Mouse (Mus musculus): Measurements from ENCODE around the gene Tle6. TPM values are rescaled to one million over a fixed set of nuclear protein-coding genes. Genes with fewer than 3 reads are reported as not detected.

The Tle6 gene
- total and polyA plus RNA-seq, 3 experiments: 16.9 to 31.9 TPM; not detected in 1

DNA sequence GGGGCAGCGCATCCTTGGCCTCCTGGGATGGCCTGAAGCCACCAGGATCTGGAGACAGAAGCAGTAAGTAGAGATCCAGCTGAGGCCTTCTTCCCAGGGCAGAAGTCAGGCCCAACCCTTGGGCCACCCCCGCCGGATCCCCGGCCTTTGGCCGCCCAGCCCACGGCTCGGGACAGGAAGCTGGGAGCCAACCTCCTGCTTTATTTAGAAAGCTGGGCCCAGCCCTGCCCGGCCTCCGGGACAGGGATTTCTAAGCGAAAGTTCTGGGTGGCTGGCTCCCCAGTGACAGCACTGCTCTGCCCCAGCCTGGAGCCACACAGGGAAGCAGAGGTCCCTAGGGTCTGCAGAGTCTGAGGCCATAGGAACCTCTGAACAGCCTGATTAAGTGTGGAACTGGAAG lies 59.1 kb downstream of the Tle6 start:
- Histone ChIP-seq H3K27me3 (ENCODE audit: control insufficient read depth in 1 of 2, insufficient read depth in 2 of 2, low read length in 2 of 2) (no peaks in the 10 kb centered on the region), H3K4me3 (ENCODE audit: control insufficient read depth in 1 of 2, insufficient read depth in 1 of 2, low read depth in 2 of 2, low read length in 2 of 2) (no peak overlapping the region), H3K4me1 (ENCODE audit: control insufficient read depth in 1 of 2, insufficient read depth in 2 of 2, low read length in 2 of 2) (peaks cover 9 to 14% of the 10 kb centered on the region in 2 experiments), H3K79me2 (ENCODE audit: control insufficient read depth, insufficient read depth, low read length, poor library complexity) (peaks cover 62% of the 10 kb centered on the region), H3K36me3 (ENCODE audit: control insufficient read depth in 1 of 2, insufficient read depth in 2 of 2, low read length in 2 of 2) (peaks cover 0 to 8% of the 10 kb centered on the region in 2 experiments; a peak in 3 of 4 replicates), H3K9ac (ENCODE audit: control insufficient read depth, low read depth, low read length, poor library complexity, severe bottlenecking) (no peak overlapping the region), H3K27ac (ENCODE audit: control insufficient read depth, low read depth, low read length) (no peak overlapping the region), H3K9me3 (replicated peaks; ENCODE audit: insufficient read depth, low read length) (no peaks in the 10 kb centered on the region)
- TF ChIP-seq NELFE (IDR thresholded peaks at IDR 0.05; ENCODE audit: low read depth, low read length) (no peak), ZKSCAN1 (IDR thresholded peaks at IDR 0.05; ENCODE audit: low read depth, low read length) (no peak), RAD21 (IDR thresholded peaks at IDR 0.05; ENCODE audit: low read depth, low read length) (no peak), GATA1 (IDR thresholded peaks at IDR 0.05; ENCODE audit: low read depth, low read length) (no peak), BHLHE40 (IDR thresholded peaks at IDR 0.05; ENCODE audit: borderline replicate concordance, low read depth, low read length) (no peak), ETS1 (IDR thresholded peaks at IDR 0.05; ENCODE audit: low read depth, low read length) (no peak), JUND (IDR thresholded peaks at IDR 0.05; ENCODE audit: low read depth, low read length) (no peak), ZMIZ1 (IDR thresholded peaks at IDR 0.05; ENCODE audit: low read depth, low read length) (no peak), UBTF (IDR thresholded peaks at IDR 0.05; ENCODE audit: borderline replicate concordance, insufficient read depth, low read depth, low read length) (no peak), CHD1 (IDR thresholded peaks at IDR 0.05; ENCODE audit: low read depth, low read length) (no peak), HCFC1 (IDR thresholded peaks at IDR 0.05; ENCODE audit: low read depth, low read length) (no peak)
- DNase-seq (ENCODE audit: low read depth, low spot score): no peak

- Histone ChIP-seq H3K4me3 (ENCODE audit: control insufficient read depth in 1 of 2, insufficient read depth in 1 of 2, low read depth in 2 of 2, low read length in 2 of 2) (no peak overlapping the region), H3K79me2 (ENCODE audit: control insufficient read depth, insufficient read depth, low read length, poor library complexity) (peaks cover 64% of the 10 kb centered on the region), H3K27me3 (ENCODE audit: control insufficient read depth in 1 of 2, insufficient read depth in 2 of 2, low read length in 2 of 2) (no peaks in the 10 kb centered on the region), H3K9me3 (replicated peaks; ENCODE audit: insufficient read depth, low read length) (no peaks in the 10 kb centered on the region), H3K4me1 (ENCODE audit: control insufficient read depth in 1 of 2, insufficient read depth in 2 of 2, low read length in 2 of 2) (peaks cover 6 to 10% of the 10 kb centered on the region in 2 experiments; a peak in 3 of 4 replicates), H3K36me3 (ENCODE audit: control insufficient read depth in 1 of 2, insufficient read depth in 2 of 2, low read length in 2 of 2) (peaks cover 0 to 5% of the 10 kb centered on the region in 2 experiments; a peak in 2 of 4 replicates), H3K27ac (ENCODE audit: control insufficient read depth, low read depth, low read length) (no peak overlapping the region), H3K9ac (ENCODE audit: control insufficient read depth, low read depth, low read length, poor library complexity, severe bottlenecking) (no peak overlapping the region)
- TF ChIP-seq ZNF384 (IDR thresholded peaks at IDR 0.05; ENCODE audit: low read depth, low read length): no peak
- TF ChIP-seq MYC (IDR thresholded peaks at IDR 0.05; ENCODE audit: low read depth, low read length): no peak
- TF ChIP-seq GABPA (IDR thresholded peaks at IDR 0.05; ENCODE audit: low read depth, low read length): no peak
- TF ChIP-seq MAFK (IDR thresholded peaks at IDR 0.05; ENCODE audit: borderline replicate concordance, low read depth, low read length): no peak
- TF ChIP-seq RCOR1 (IDR thresholded peaks at IDR 0.05; ENCODE audit: low read depth, low read length): no peak
- no peak for TF ChIP-seq POLR2AphosphoS2 (IDR thresholded peaks at IDR 0.05; ENCODE audit: low read length)
- TF ChIP-seq MAX (IDR thresholded peaks at IDR 0.05; ENCODE audit: low read length): no peak
- DNase-seq (ENCODE audit: low read depth, low spot score): no peak
Observed at GRCm38 (mm10) chr10:81541363-81541762, 59.5 kb downstream of the Tle6 start.

Other genes with a start within 250 kb of the Tle6 start
- gene Mfsd12, start 243.6 kb downstream of the Tle6 start, total RNA-seq (2012; rRNA removed): 17.9 and 29.0 TPM in 2 replicates
- 10 to 100 TPM in 1 of 2 experiments, not detected in 1; 22.5 TPM for gene Mfsd12, start 243.6 kb downstream of the Tle6 start, polyA plus RNA-seq (2012; ENCODE audit: insufficient read depth in 1 of 2, insufficient read length in 2 of 2, low read depth in 1 of 2, low replicate concordance in 2 of 2, missing spikeins in 1 of 2)
- gene 4930404N11Rik, start 235.3 kb downstream of the Tle6 start, total RNA-seq (2012; rRNA removed): 6.7 and 12.1 TPM in 2 replicates
- 1 to 10 TPM in 1 of 2 experiments, not detected in 1; 3.1 TPM for gene 4930404N11Rik, start 235.3 kb downstream of the Tle6 start, polyA plus RNA-seq (2012; ENCODE audit: insufficient read depth in 1 of 2, insufficient read length in 2 of 2, low read depth in 1 of 2, low replicate concordance in 2 of 2, missing spikeins in 1 of 2)
- gene Fzr1, start 222.6 kb downstream of the Tle6 start, total RNA-seq (2012; rRNA removed): 20.7 and 24.7 TPM in 2 replicates
- gene Fzr1, start 222.6 kb downstream of the Tle6 start, polyA plus RNA-seq (2012; ENCODE audit: insufficient read depth in 1 of 2, insufficient read length in 2 of 2, low read depth in 1 of 2, low replicate concordance in 2 of 2, missing spikeins in 1 of 2): 100 to 1,000 TPM in 1 of 2 experiments, not detected in 1; 115 TPM
- 153 and 157 TPM in 2 replicates for gene Dohh, start 216.6 kb downstream of the Tle6 start, total RNA-seq (2012; rRNA removed)
- 100 to 1,000 TPM in 1 of 2 experiments, not detected in 1; 145 TPM for gene Dohh, start 216.6 kb downstream of the Tle6 start, polyA plus RNA-seq (2012; ENCODE audit: insufficient read depth in 1 of 2, insufficient read length in 2 of 2, low read depth in 1 of 2, low replicate concordance in 2 of 2, missing spikeins in 1 of 2)
- gene Gm48551, start 216.6 kb downstream of the Tle6 start, total RNA-seq (2012; rRNA removed): 0.46 and 0.62 TPM in 2 replicates
- gene Gm48551, start 216.6 kb downstream of the Tle6 start, polyA plus RNA-seq (2012; ENCODE audit: insufficient read depth in 1 of 2, insufficient read length in 2 of 2, low read depth in 1 of 2, low replicate concordance in 2 of 2, missing spikeins in 1 of 2): 1 to 10 TPM in 1 of 2 experiments, not detected in 1; 2.6 TPM
- 0.49 and 0.89 TPM in 2 replicates for gene Gm48552, start 212.1 kb downstream of the Tle6 start, total RNA-seq (2012; rRNA removed)
- 1 to 10 TPM in 1 of 2 experiments, not detected in 1; 1.2 TPM for gene Gm48552, start 212.1 kb downstream of the Tle6 start, polyA plus RNA-seq (2012; ENCODE audit: insufficient read depth in 1 of 2, insufficient read length in 2 of 2, low read depth in 1 of 2, low replicate concordance in 2 of 2, missing spikeins in 1 of 2)
- 6.5 and 6.7 TPM in 2 replicates for gene Smim24, start 208.0 kb downstream of the Tle6 start, total RNA-seq (2012; rRNA removed)
- 10 to 100 TPM in 1 of 2 experiments, not detected in 1; 29.5 TPM for gene Smim24, start 208.0 kb downstream of the Tle6 start, polyA plus RNA-seq (2012; ENCODE audit: insufficient read depth in 1 of 2, insufficient read length in 2 of 2, low read depth in 1 of 2, low replicate concordance in 2 of 2, missing spikeins in 1 of 2)
- 2.0 and 3.6 TPM in 2 replicates for gene Nfic, start 145.4 kb downstream of the Tle6 start, total RNA-seq (2012; rRNA removed)
- gene Nfic, start 145.4 kb downstream of the Tle6 start, polyA plus RNA-seq (2012; ENCODE audit: insufficient read depth in 1 of 2, insufficient read length in 2 of 2, low read depth in 1 of 2, low replicate concordance in 2 of 2, missing spikeins in 1 of 2): 1 to 10 TPM in 1 of 2 experiments, not detected in 1; 9.7 TPM
- 0.03 and 0.08 TPM in 2 replicates for gene Celf5, start 118.4 kb downstream of the Tle6 start, total RNA-seq (2012; rRNA removed)
- under 1 TPM in 1 of 2 experiments, not detected in 1; 0.38 TPM for gene Celf5, start 118.4 kb downstream of the Tle6 start, polyA plus RNA-seq (2012; ENCODE audit: insufficient read depth in 1 of 2, insufficient read length in 2 of 2, low read depth in 1 of 2, low replicate concordance in 2 of 2, missing spikeins in 1 of 2)
- gene Ncln, start 104.7 kb downstream of the Tle6 start, total RNA-seq (2012; rRNA removed): 120 and 136 TPM in 2 replicates
- 100 to 1,000 TPM; 215 to 276 TPM for gene Ncln, start 104.7 kb downstream of the Tle6 start, polyA plus RNA-seq (2012; ENCODE audit: insufficient read depth in 1 of 2, insufficient read length in 2 of 2, low read depth in 1 of 2, low replicate concordance in 2 of 2, missing spikeins in 1 of 2)
- gene S1pr4, start 100.9 kb downstream of the Tle6 start, total RNA-seq (2012; rRNA removed): 1.7 and 2.1 TPM in 2 replicates
- 1 to 10 TPM in 1 of 2 experiments, not detected in 1; 1.6 TPM for gene S1pr4, start 100.9 kb downstream of the Tle6 start, polyA plus RNA-seq (2012; ENCODE audit: insufficient read depth in 1 of 2, insufficient read length in 2 of 2, low read depth in 1 of 2, low replicate concordance in 2 of 2, missing spikeins in 1 of 2)
- 28.2 and 33.0 TPM in 2 replicates for gene Gna15, start 76.8 kb downstream of the Tle6 start, total RNA-seq (2012; rRNA removed)
- gene Gna15, start 76.8 kb downstream of the Tle6 start, polyA plus RNA-seq (2012; ENCODE audit: insufficient read depth in 1 of 2, insufficient read length in 2 of 2, low read depth in 1 of 2, low replicate concordance in 2 of 2, missing spikeins in 1 of 2): 100 to 1,000 TPM in 1 of 2 experiments, 10 to 100 TPM in 1; 23.0 to 142 TPM
- 12.2 and 14.1 TPM in 2 replicates for gene Gna11, start 55.9 kb downstream of the Tle6 start, total RNA-seq (2012; rRNA removed)
- 10 to 100 TPM in 1 of 2 experiments, not detected in 1; 18.4 TPM for gene Gna11, start 55.9 kb downstream of the Tle6 start, polyA plus RNA-seq (2012; ENCODE audit: insufficient read depth in 1 of 2, insufficient read length in 2 of 2, low read depth in 1 of 2, low replicate concordance in 2 of 2, missing spikeins in 1 of 2)
- 170 and 197 TPM in 2 replicates for gene Aes, start 41.6 kb downstream of the Tle6 start, total RNA-seq (2012; rRNA removed)
- gene Aes, start 41.6 kb downstream of the Tle6 start, polyA plus RNA-seq (2012; ENCODE audit: insufficient read depth in 1 of 2, insufficient read length in 2 of 2, low read depth in 1 of 2, low replicate concordance in 2 of 2, missing spikeins in 1 of 2): 100 to 1,000 TPM in 1 of 2 experiments, not detected in 1; 355 TPM
- 0.19 and 0.75 TPM in 2 replicates for gene Tle2, start 26.5 kb downstream of the Tle6 start, total RNA-seq (2012; rRNA removed)
- 1 to 10 TPM in 1 of 2 experiments, not detected in 1; 2.4 TPM for gene Tle2, start 26.5 kb downstream of the Tle6 start, polyA plus RNA-seq (2012; ENCODE audit: insufficient read depth in 1 of 2, insufficient read length in 2 of 2, low read depth in 1 of 2, low replicate concordance in 2 of 2, missing spikeins in 1 of 2)
- 0.98 and 1.1 TPM in 2 replicates for gene BC025920, start 5.2 kb upstream of the Tle6 start, total RNA-seq (2012; rRNA removed)
- gene BC025920, start 5.2 kb upstream of the Tle6 start, polyA plus RNA-seq (2012; ENCODE audit: insufficient read depth in 1 of 2, insufficient read length in 2 of 2, low read depth in 1 of 2, low replicate concordance in 2 of 2, missing spikeins in 1 of 2): 1 to 10 TPM in 1 of 2 experiments, not detected in 1; 1.7 TPM
- gene Sirt6, start 26.7 kb upstream of the Tle6 start, total RNA-seq (2012; rRNA removed): 8.2 and 10.5 TPM in 2 replicates
- gene Sirt6, start 26.7 kb upstream of the Tle6 start, polyA plus RNA-seq (2012; ENCODE audit: insufficient read depth in 1 of 2, insufficient read length in 2 of 2, low read depth in 1 of 2, low replicate concordance in 2 of 2, missing spikeins in 1 of 2): 10 to 100 TPM in 1 of 2 experiments, not detected in 1; 38.2 TPM
- gene Ankrd24, start 27.5 kb upstream of the Tle6 start, total RNA-seq (2012; rRNA removed): 3.2 and 4.5 TPM in 2 replicates
- 10 to 100 TPM in 1 of 2 experiments, not detected in 1; 14.6 TPM for gene Ankrd24, start 27.5 kb upstream of the Tle6 start, polyA plus RNA-seq (2012; ENCODE audit: insufficient read depth in 1 of 2, insufficient read length in 2 of 2, low read depth in 1 of 2, low replicate concordance in 2 of 2, missing spikeins in 1 of 2)
- 3.5 and 3.9 TPM in 2 replicates for gene Gm10778, start 48.0 kb upstream of the Tle6 start, total RNA-seq (2012; rRNA removed)
- 1 to 10 TPM in 1 of 2 experiments, not detected in 1; 2.0 TPM for gene Gm10778, start 48.0 kb upstream of the Tle6 start, polyA plus RNA-seq (2012; ENCODE audit: insufficient read depth in 1 of 2, insufficient read length in 2 of 2, low read depth in 1 of 2, low replicate concordance in 2 of 2, missing spikeins in 1 of 2)
- gene Zfp433, start 103.8 kb upstream of the Tle6 start, total RNA-seq (2012; rRNA removed): 4.2 and 4.9 TPM in 2 replicates
- 1 to 10 TPM in 1 of 2 experiments, not detected in 1; 3.0 TPM for gene Zfp433, start 103.8 kb upstream of the Tle6 start, polyA plus RNA-seq (2012; ENCODE audit: insufficient read depth in 1 of 2, insufficient read length in 2 of 2, low read depth in 1 of 2, low replicate concordance in 2 of 2, missing spikeins in 1 of 2)
- not detected in 2 replicates for gene Gm3055, start 170.1 kb upstream of the Tle6 start, total RNA-seq (2012; rRNA removed)
- not detected for gene Gm3055, start 170.1 kb upstream of the Tle6 start, polyA plus RNA-seq (2012; ENCODE audit: insufficient read depth in 1 of 2, insufficient read length in 2 of 2, low read depth in 1 of 2, low replicate concordance in 2 of 2, missing spikeins in 1 of 2)
- 1.2 and 1.3 TPM in 2 replicates for gene Gm4767, start 211.1 kb upstream of the Tle6 start, total RNA-seq (2012; rRNA removed)
- gene Gm4767, start 211.1 kb upstream of the Tle6 start, polyA plus RNA-seq (2012; ENCODE audit: insufficient read depth in 1 of 2, insufficient read length in 2 of 2, low read depth in 1 of 2, low replicate concordance in 2 of 2, missing spikeins in 1 of 2): under 1 TPM in 1 of 2 experiments, not detected in 1; 0.24 TPM